Mouse (Mus musculus) embryo, embryonic 11 days (tissue): ENCODE measurements at regions not wholly inside any gene's neighbourhood (a gene's known extent, or its start where the extent isn't known, plus 50 kb on each side); places are given as distances from the start of the nearest gene placed in this dataset.
A peak's percentile ranks its signal among the peaks of the same experiment; 100 is the strongest.

ENCODE experiments used
- DNase-seq: peaks from one replicate; pipeline ENCODE4 v3.0.0-alpha.2; 2015

- DNase-seq, result no peak
Measured at GRCm38 (mm10) chr1:128824916-128825683, 233.0 kb upstream of the Cxcr4 start.

GRCm38 (mm10) chr1:128824235-128824634 is 232.1 kb upstream of the Cxcr4 start:
- peak; percentile 89 for DNase-seq

GRCm38 (mm10) chr1:128821991-128822390 is 229.9 kb upstream of the Cxcr4 start:
- DNase-seq, result no peak

GRCm38 (mm10) chr1:128820527-128820926 is 228.4 kb upstream of the Cxcr4 start:
- DNase-seq, result no peak

GRCm38 (mm10) chr1:128819611-128820010 is 227.5 kb upstream of the Cxcr4 start:
- DNase-seq, result no peak

GRCm38 (mm10) chr1:128813379-128813778 is 221.3 kb upstream of the Cxcr4 start:
- DNase-seq, result no peak

- no peak for DNase-seq
Measured at GRCm38 (mm10) chr1:128810860-128811259, 218.8 kb upstream of the Cxcr4 start.

- no peak for DNase-seq
Measured at GRCm38 (mm10) chr1:128810094-128810493, 218.0 kb upstream of the Cxcr4 start.

- no peak for DNase-seq
Measured at GRCm38 (mm10) chr1:128809601-128810000, 217.5 kb upstream of the Cxcr4 start.

- DNase-seq, result no peak
Measured at GRCm38 (mm10) chr1:128808599-128808998, 216.5 kb upstream of the Cxcr4 start.

- peak; percentile 57 for DNase-seq
Measured at GRCm38 (mm10) chr1:128805687-128806653, 213.9 kb upstream of the Cxcr4 start.

- peak; percentile 25 for DNase-seq
Measured at GRCm38 (mm10) chr1:128803433-128804060, 211.5 kb upstream of the Cxcr4 start.

GRCm38 (mm10) chr1:128803058-128803432 is 211.0 kb upstream of the Cxcr4 start:
- no peak for DNase-seq

- DNase-seq, result no peak
Measured at GRCm38 (mm10) chr1:128798721-128799120, 206.6 kb upstream of the Cxcr4 start.

GRCm38 (mm10) chr1:128795654-128796053 is 203.6 kb upstream of the Cxcr4 start:
- DNase-seq, result no peak

GRCm38 (mm10) chr1:128790881-128791280 is 198.8 kb upstream of the Cxcr4 start:
- DNase-seq, result no peak

- no peak for DNase-seq
Measured at GRCm38 (mm10) chr1:128789567-128790335, 197.7 kb upstream of the Cxcr4 start.

- DNase-seq, result no peak
Measured at GRCm38 (mm10) chr1:128788227-128788626, 196.1 kb upstream of the Cxcr4 start.

- no peak for DNase-seq
Measured at GRCm38 (mm10) chr1:128786941-128787569, 195.0 kb upstream of the Cxcr4 start.

GRCm38 (mm10) chr1:128782286-128782685 is 190.2 kb upstream of the Cxcr4 start:
- no peak for DNase-seq

GRCm38 (mm10) chr1:128781871-128782270 is 189.8 kb upstream of the Cxcr4 start:
- DNase-seq, result no peak

- DNase-seq, result no peak
Measured at GRCm38 (mm10) chr1:128781311-128781710, 189.2 kb upstream of the Cxcr4 start.
